11 mouse cellular contexts compared by ENCODE assay signal in genomic region chr17:49627011-49627794, GRCm38 (mm10). TPM values are rescaled to one million over a fixed set of nuclear protein-coding genes. Genes with fewer than 3 reads are reported as not detected.
DNase-seq lines count a peak whose midpoint lies in the region; ATAC-seq and TF ChIP-seq lines count a peak whose summit lies in the region.
"Had no signal": no experiment of that assay in that cellular context is flagged by ENCODE, and none has a peak within 500 bp of the region (broad histone marks: within the 10 kb centered on the region; RNA-seq: fewer than 3 reads in every experiment).

No protein-coding gene starts in this region.

- peak; percentile 83; the same call in 1 of the 2 replicates for ATAC-seq in heart, embryonic 11.5 days (replicated peaks; ENCODE audit: insufficient number of reproducible peaks, low FRiP score, low TSS enrichment)
- peak; percentile 66 for ATAC-seq in liver, embryonic 13.5 days (ENCODE audit: low read depth)
- ATAC-seq: forebrain, embryonic 14.5 days had no signal

- H3K27ac ChIP-seq in heart, embryonic 11.5 days (ENCODE audit: low read depth, low read length): peak overlapping the region; percentile 31
- peak overlapping the region; percentile 6; the same call in 1 of the 2 replicates for H3K27ac ChIP-seq in kidney, adult 2 months (ENCODE audit: insufficient read depth, low read depth, low read length)
- H3K27ac ChIP-seq in liver, embryonic 13.5 days: no peak overlapping the region
- no peak overlapping the region for H3K27ac ChIP-seq in left cerebral cortex, adult 2 months
- H3K27ac ChIP-seq: limb, embryonic 13.5 days had no signal

- H3K9me3 ChIP-seq in heart, embryonic 11.5 days (replicated peaks; ENCODE audit: control insufficient read depth, low read length): no peaks in the 10 kb centered on the region
- H3K9me3 ChIP-seq in liver, embryonic 13.5 days (replicated peaks): no peaks in the 10 kb centered on the region
- H3K9me3 ChIP-seq: limb, embryonic 13.5 days had no signal

- no peak overlapping the region for H3K4me3 ChIP-seq in heart, embryonic 11.5 days (ENCODE audit: low read depth, low read length)
- H3K4me3 ChIP-seq in kidney, adult 2 months (ENCODE audit: insufficient read depth, low read depth, low read length): no peak overlapping the region
- H3K4me3 ChIP-seq in liver, embryonic 13.5 days (replicated peaks): no peak overlapping the region
- no peak overlapping the region for H3K4me3 ChIP-seq in left cerebral cortex, adult 2 months
- H3K4me3 ChIP-seq: limb, embryonic 13.5 days had no signal

- TF ChIP-seq POLR2A in kidney, adult 2 months (IDR thresholded peaks at IDR 0.05; ENCODE audit: low read depth, low read length): no peak

- intact Hi-C loops in left cerebral cortex, adult 2 months (cut with DNase I): no loop called here

- no peak for TF ChIP-seq CTCF in kidney, adult 2 months (conservative IDR thresholded peaks at IDR 0.05; ENCODE audit: insufficient read depth, insufficient read length, low read depth, low read length)
- TF ChIP-seq CTCF in left cerebral cortex, adult 2 months (IDR thresholded peaks at IDR 0.05): no peak

- no peak overlapping the region for H3K4me2 ChIP-seq in heart, embryonic 11.5 days
- H3K4me2 ChIP-seq in liver, embryonic 13.5 days: no peak overlapping the region
- H3K4me2 ChIP-seq: limb, embryonic 13.5 days had no signal

- 48% methylated on average over 13 of the region's 13 CpGs for WGBS in heart, embryonic 11.5 days (ENCODE audit: insufficient replicate concordance)
- 66% methylated on average over 13 of the region's 13 CpGs for WGBS in kidney, adult 2 months
- WGBS in liver, embryonic 13.5 days (ENCODE audit: insufficient replicate concordance): 60% methylated on average over 13 of the region's 13 CpGs

- H3K27me3 ChIP-seq in heart, embryonic 11.5 days (ENCODE audit: control insufficient read depth, insufficient read depth, low read length): no peaks in the 10 kb centered on the region
- H3K27me3 ChIP-seq in kidney, adult 2 months (replicated peaks; ENCODE audit: control insufficient read depth, insufficient read depth, low read length): no peaks in the 10 kb centered on the region
- no peaks in the 10 kb centered on the region for H3K27me3 ChIP-seq in liver, embryonic 13.5 days
- H3K27me3 ChIP-seq: limb, embryonic 13.5 days had no signal

- H3K36me3 ChIP-seq in heart, embryonic 11.5 days (ENCODE audit: control insufficient read depth, insufficient read depth, low read length): no peaks in the 10 kb centered on the region
- H3K36me3 ChIP-seq in kidney, adult 2 months (ENCODE audit: control insufficient read depth, insufficient read depth, low read length): no peaks in the 10 kb centered on the region
- H3K36me3 ChIP-seq in liver, embryonic 13.5 days: no peaks in the 10 kb centered on the region
- H3K36me3 ChIP-seq: limb, embryonic 13.5 days had no signal

- DNase-seq in heart, adult 9 months (ENCODE audit: low spot score in 2 of 2): no peak
- peak; percentile 14 to 49 for DNase-seq in frontal cortex, postnatal 36 days (ENCODE audit: low spot score in 2 of 2)
- DNase-seq in kidney, adult 2 months: peak; percentile 85
- no peak for DNase-seq in liver, embryonic 13.5 days
- DNase-seq in left cerebral cortex, adult 2 months (ENCODE audit: extremely low spot score in 1 of 2, low spot score in 2 of 2): no peak
- no peak for DNase-seq in layer of hippocampus, adult 11-12 months (ENCODE audit: low spot score)
- no peak for DNase-seq in ovary, postnatal 14 days (ENCODE audit: low spot score)
- DNase-seq: cerebellum, postnatal 14 days had no signal

- H3K9ac ChIP-seq in heart, embryonic 11.5 days (ENCODE audit: low read depth, low read length): no peak overlapping the region
- no peak overlapping the region for H3K9ac ChIP-seq in liver, embryonic 13.5 days
- H3K9ac ChIP-seq: limb, embryonic 13.5 days had no signal

- peaks cover 16% of the 10 kb centered on the region for H3K4me1 ChIP-seq in heart, embryonic 11.5 days (ENCODE audit: control insufficient read depth, insufficient read depth, low read length)
- no peaks in the 10 kb centered on the region for H3K4me1 ChIP-seq in kidney, adult 2 months (ENCODE audit: control insufficient read depth, insufficient read depth, low read length)
- H3K4me1 ChIP-seq in liver, embryonic 13.5 days (replicated peaks): no peaks in the 10 kb centered on the region
- H3K4me1 ChIP-seq: limb, embryonic 13.5 days had no signal

RNA-seq across cellular contexts. Expression of gene Kif6, which starts 12.3 kb away (rescaled TPM):
- 1.9 and 2.1 TPM in 2 replicates for polyA plus RNA-seq in heart, embryonic 11.5 days (2014; fragmentation: Nextera tagmentation; extraction: Ambion mirVana)
- polyA plus RNA-seq in kidney, adult 2 months (2012; rRNA removed): 0.22 and 0.34 TPM in 2 replicates
- 0.10 and 0.36 TPM in 2 replicates for polyA plus RNA-seq in liver, embryonic 13.5 days (2015; fragmentation: Nextera tagmentation; extraction: Ambion mirVana)
- total RNA-seq in left cerebral cortex, adult 2 months (2021): 1 to 10 TPM; 1.9 to 2.1 TPM

Comparison
In these comparisons a context has a peak if more than half of its experiments do, and no peak if none do; other contexts are left out.
1. H3K27ac ChIP-seq: peak in heart, embryonic 11.5 days (single experiment) and kidney, adult 2 months (single experiment); none in liver, embryonic 13.5 days (single experiment) and left cerebral cortex, adult 2 months (single experiment).
2. DNase-seq: peak in frontal cortex, postnatal 36 days (2 of 2) and kidney, adult 2 months (single experiment); none in heart, adult 9 months (0 of 2), liver, embryonic 13.5 days (single experiment), left cerebral cortex, adult 2 months (0 of 2), layer of hippocampus, adult 11-12 months (single experiment) and ovary, postnatal 14 days (single experiment).